Mouse (Mus musculus) limb, embryonic 13.5 days (tissue): ENCODE measurements at regions not wholly inside any gene's neighbourhood (a gene's known extent, or its start where the extent isn't known, plus 50 kb on each side); places are given as distances from the start of the nearest gene placed in this dataset.

Source experiments
- ATAC-seq: fragments of 200-750 bp; cut with Nextera tagmentation; 2 replicates; pipeline ENCODE4 v1.8.0; 2017; ENCODE audit warnings: low read depth, moderate number of reproducible peaks, moderate TSS enrichment; ENCODE audit not compliant: low FRiP score
- H3K27ac ChIP-seq: fragments of 300-500 bp; sonication (generic); 2 replicates; pipeline ENCODE4 v1.5.1; 2015; ENCODE audit warnings: inconsistent platforms, mild to moderate bottlenecking, moderate library complexity
- H3K27me3 ChIP-seq: fragments of 300-500 bp; sonication (generic); 2 replicates; pipeline ENCODE4 v1.6.1; 2015; ENCODE audit warnings: mild to moderate bottlenecking, inconsistent platforms
- H3K36me3 ChIP-seq: fragments of 300-500 bp; sonication (generic); 2 replicates; pipeline ENCODE4 v1.6.1; 2015; ENCODE audit warnings: inconsistent platforms, mild to moderate bottlenecking, moderate library complexity
- H3K4me1 ChIP-seq: fragments of 300-500 bp; sonication (generic); 2 replicates; pipeline ENCODE4 v1.6.1; 2015; ENCODE audit warnings: inconsistent platforms
- H3K4me2 ChIP-seq: fragments of 300-500 bp; sonication (generic); replicated peaks from 2 replicates; pipeline ENCODE4 v1.6.1; 2015; ENCODE audit warnings: inconsistent platforms, mild to moderate bottlenecking, moderate library complexity
- H3K4me3 ChIP-seq: fragments of 300-500 bp; sonication (generic); 2 replicates; pipeline ENCODE4 v1.5.1; 2015; ENCODE audit warnings: moderate library complexity, mild to moderate bottlenecking, inconsistent platforms
- H3K9ac ChIP-seq: fragments of 300-500 bp; sonication (generic); 2 replicates; pipeline ENCODE4 v1.6.1; 2015; ENCODE audit warnings: mild to moderate bottlenecking, inconsistent platforms
- H3K9me3 ChIP-seq: fragments of 300-500 bp; sonication (generic); 2 replicates; pipeline ENCODE4 v1.6.1; 2016; ENCODE audit warnings: inconsistent platforms
- WGBS: fragments of 180-500 bp; shearing (Covaris S2); methylation state at CpG from one replicate; pipeline ENCODE4 v1.1.7; 2015; 5-methylcytosine and 5-hydroxymethylcytosine counted together

DNA sequence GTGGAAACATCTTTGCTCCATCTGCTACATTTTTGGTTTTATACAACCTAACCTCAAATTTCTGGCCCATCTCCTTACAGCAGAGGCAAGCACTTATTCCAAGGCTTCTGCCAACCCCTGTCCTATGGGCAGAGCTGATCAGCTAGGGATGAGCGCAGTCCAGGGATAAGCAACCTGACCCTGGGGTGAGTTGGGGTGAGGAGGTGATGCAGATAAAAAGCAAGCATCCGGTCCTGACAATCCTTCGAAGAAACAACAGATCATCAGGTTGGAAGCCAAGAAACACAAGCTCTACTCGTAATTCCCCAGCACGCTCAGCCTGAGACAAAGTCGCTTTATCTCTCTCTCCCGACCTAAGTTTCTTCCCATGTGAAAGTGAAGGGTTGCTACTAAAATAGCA is 194.9 kb upstream of the Lyplal1 start:
- H3K4me3 ChIP-seq, result no peak overlapping the region
- H3K4me1 ChIP-seq, result peaks cover 22% of the 10 kb centered on the region
- no peak for ATAC-seq
- no peak overlapping the region; the same call in 1 of the 2 replicates for H3K27ac ChIP-seq
- no peaks in the 10 kb centered on the region for H3K9me3 ChIP-seq
- no peaks in the 10 kb centered on the region for H3K36me3 ChIP-seq
- H3K4me2 ChIP-seq, result no peak overlapping the region
- no peaks in the 10 kb centered on the region for H3K27me3 ChIP-seq
- H3K9ac ChIP-seq, result no peak overlapping the region
- 66% methylated on average over 7 of the region's 7 CpGs for WGBS

DNA sequence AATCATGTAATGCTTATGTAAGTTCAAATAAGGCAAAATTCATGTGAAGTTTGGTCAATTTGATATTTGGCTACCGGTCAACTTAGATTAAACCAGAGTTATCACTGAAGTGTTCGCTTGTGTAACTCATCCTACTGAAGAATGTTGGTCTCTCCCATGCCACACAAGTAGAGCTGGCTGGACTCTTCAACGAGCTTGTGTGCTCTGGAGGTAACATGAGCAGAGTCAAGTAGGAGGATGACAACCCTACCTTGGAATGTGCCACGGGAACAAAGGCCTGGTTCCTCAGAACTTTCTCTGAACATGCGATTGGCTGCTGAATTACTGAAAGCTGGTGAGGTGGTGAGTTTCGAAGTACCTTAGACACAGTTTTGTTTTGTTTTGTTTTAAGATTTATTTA is 190.5 kb upstream of the Lyplal1 start:
- H3K9me3 ChIP-seq, result no peaks in the 10 kb centered on the region
- ATAC-seq, result no peak
- H3K27ac ChIP-seq, result no peak overlapping the region
- H3K9ac ChIP-seq, result no peak overlapping the region
- 80% methylated on average over 6 of the region's 6 CpGs for WGBS
- no peak overlapping the region for H3K4me3 ChIP-seq
- no peak overlapping the region for H3K4me2 ChIP-seq
- H3K27me3 ChIP-seq, result no peaks in the 10 kb centered on the region
- H3K4me1 ChIP-seq, result peaks cover 15% of the 10 kb centered on the region
- no peaks in the 10 kb centered on the region for H3K36me3 ChIP-seq

DNA sequence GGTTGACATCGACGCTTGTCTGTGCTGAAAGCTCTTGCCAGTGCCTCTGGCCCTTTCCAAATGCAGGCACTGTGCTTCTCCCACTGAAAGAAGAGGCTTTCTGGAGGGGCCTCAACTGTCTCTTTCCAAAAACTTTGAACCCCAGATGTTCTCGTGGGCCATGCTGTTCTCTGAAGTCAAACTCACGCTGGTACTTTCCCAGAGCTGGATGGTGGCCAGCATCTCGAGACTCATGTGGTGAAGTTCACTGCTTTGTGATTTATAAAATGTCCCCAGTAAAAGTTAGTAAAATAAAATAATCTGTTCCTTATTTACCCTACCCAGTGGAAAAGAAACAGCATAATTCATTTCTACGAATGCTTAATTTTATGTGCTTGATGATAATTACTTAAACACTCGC is 180.4 kb upstream of the Lyplal1 start:
- Histone ChIP-seq H3K27ac (no peak overlapping the region), H3K4me1 (peaks cover 6% of the 10 kb centered on the region; the same call in 1 of the 2 replicates), H3K4me2 (no peak overlapping the region), H3K27me3 (no peaks in the 10 kb centered on the region), H3K36me3 (no peaks in the 10 kb centered on the region), H3K9me3 (no peaks in the 10 kb centered on the region), H3K9ac (no peak overlapping the region), H3K4me3 (no peak overlapping the region)
- 64% methylated on average over 7 of the region's 7 CpGs for WGBS
- ATAC-seq, result no peak

DNA sequence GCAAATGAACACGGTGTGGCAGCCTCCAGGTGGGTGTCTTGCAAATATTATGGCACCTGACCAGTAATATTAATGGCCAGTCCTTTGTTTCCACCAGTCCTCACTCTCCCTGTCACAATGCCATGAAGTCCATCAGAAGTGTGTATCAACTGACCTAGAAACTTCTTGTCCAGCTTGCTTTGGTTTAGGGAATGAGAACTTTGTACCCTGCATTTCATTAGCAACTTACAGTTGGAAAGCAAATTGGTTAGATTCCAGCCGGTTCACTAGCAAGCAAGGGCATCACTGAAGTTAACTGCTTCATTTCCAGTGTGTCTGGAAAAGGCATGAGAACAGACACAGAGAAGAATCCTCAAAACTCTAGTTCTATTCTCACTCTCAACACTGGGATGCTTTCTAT is 178.1 kb upstream of the Lyplal1 start:
- Histone ChIP-seq H3K4me1 (peaks cover 6% of the 10 kb centered on the region; the same call in 1 of the 2 replicates), H3K9ac (no peak overlapping the region), H3K27me3 (no peaks in the 10 kb centered on the region), H3K4me2 (no peak overlapping the region), H3K9me3 (no peaks in the 10 kb centered on the region), H3K4me3 (no peak overlapping the region), H3K36me3 (no peaks in the 10 kb centered on the region), H3K27ac (no peak overlapping the region)
- ATAC-seq, result no peak
- 43% methylated on average over 2 of the region's 2 CpGs for WGBS

DNA sequence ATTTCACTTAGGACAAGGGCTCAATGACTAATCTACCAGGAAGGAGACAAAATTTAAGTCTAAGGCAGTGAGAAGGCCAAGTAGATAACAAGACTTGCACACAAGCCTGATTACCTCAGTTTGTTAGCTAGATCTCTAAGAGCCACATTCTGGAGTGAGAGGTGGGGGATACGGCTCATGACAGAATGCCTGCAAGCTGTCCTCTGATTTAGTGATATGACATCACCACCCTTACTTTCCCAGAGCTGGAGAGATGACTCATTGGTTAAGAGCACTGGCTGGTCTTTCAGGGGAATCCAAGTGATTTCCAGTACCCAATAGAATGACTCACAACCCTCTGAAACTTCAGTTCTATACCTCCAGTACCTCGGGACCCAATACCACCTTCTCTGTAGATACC is 177.5 kb upstream of the Lyplal1 start:
- Histone ChIP-seq H3K36me3 (no peaks in the 10 kb centered on the region), H3K9me3 (no peaks in the 10 kb centered on the region), H3K4me3 (no peak overlapping the region), H3K4me2 (no peak overlapping the region), H3K27ac (no peak overlapping the region), H3K9ac (no peak overlapping the region), H3K4me1 (peaks cover 6% of the 10 kb centered on the region; the same call in 1 of the 2 replicates), H3K27me3 (no peaks in the 10 kb centered on the region)
- 67% methylated on average over 2 of the region's 2 CpGs for WGBS
- ATAC-seq, result no peak

DNA sequence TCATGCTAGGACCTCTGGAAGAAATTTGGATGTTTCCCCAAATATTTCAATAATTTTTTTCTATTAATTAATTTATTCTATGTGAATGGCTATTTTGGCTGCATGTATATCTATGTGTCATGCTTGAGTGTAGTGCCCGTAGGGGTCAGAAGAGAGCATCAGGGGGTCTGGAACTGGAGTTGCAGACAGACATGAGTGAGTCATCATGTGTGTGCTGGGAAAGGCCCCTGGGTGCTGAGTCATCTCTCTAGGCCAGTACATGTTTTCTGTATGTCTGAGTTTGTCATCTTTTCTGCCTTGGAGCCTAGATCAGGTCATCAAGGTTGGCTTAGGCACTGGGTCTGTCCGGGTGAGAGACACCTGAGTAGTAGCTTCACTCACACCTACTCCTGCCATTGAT is 172.0 kb upstream of the Lyplal1 start:
- Histone ChIP-seq H3K9ac (no peak overlapping the region), H3K4me2 (no peak overlapping the region), H3K9me3 (no peaks in the 10 kb centered on the region), H3K27me3 (no peaks in the 10 kb centered on the region), H3K4me3 (no peak overlapping the region), H3K27ac (no peak overlapping the region), H3K4me1 (no peaks in the 10 kb centered on the region; the same call in 1 of the 2 replicates), H3K36me3 (no peaks in the 10 kb centered on the region)
- ATAC-seq, result no peak
- WGBS, result 82% methylated on average over 2 of the region's 2 CpGs

DNA sequence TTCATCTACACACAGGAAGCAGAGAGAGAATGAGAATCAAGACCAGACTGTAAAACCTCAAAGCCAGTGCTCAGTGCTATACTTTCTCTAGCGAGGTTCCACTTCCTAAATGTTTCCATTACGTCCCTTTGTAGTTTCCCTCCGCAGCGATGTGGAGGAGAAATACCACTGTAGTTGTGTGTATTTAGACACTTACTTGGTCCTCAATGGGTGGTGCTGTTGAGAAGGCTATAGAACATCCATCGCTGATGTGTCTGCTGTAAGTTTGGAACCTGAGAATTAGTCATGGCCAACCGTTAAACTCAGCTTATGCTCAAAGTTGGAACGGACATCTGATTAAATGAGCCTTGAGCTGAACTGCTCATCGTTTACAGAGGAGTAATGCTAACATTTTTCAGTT is 170.7 kb upstream of the Lyplal1 start:
- no peak overlapping the region for H3K27ac ChIP-seq
- WGBS, result 75% methylated on average over 8 of the region's 8 CpGs
- H3K27me3 ChIP-seq, result no peaks in the 10 kb centered on the region
- no peak overlapping the region for H3K9ac ChIP-seq
- no peak overlapping the region for H3K4me2 ChIP-seq
- H3K36me3 ChIP-seq, result no peaks in the 10 kb centered on the region
- no peak overlapping the region for H3K4me3 ChIP-seq
- no peaks in the 10 kb centered on the region for H3K9me3 ChIP-seq
- no peak for ATAC-seq
- no peaks in the 10 kb centered on the region; the same call in 1 of the 2 replicates for H3K4me1 ChIP-seq

DNA sequence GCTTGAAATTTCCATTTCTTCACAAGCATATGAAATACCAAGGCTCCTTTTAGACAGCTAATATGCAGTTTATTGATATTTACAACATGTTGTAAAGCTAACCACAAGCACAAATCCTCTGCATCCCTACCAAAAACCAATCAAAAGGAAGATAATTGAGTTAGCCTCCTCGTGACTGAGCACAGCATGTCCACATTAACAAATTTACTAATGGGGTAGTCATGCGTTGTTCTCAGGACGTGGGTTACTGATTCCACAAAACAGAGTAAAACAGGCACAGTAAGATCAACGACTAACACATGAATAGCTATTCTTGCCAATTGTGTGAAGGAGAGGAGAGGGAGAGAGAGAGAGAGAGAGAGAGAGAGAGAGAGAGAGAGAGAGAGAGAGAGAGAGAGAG is 169.3 kb upstream of the Lyplal1 start:
- Histone ChIP-seq H3K36me3 (no peaks in the 10 kb centered on the region), H3K9ac (no peak overlapping the region), H3K4me3 (no peak overlapping the region), H3K4me1 (no peaks in the 10 kb centered on the region; the same call in 1 of the 2 replicates), H3K27me3 (no peaks in the 10 kb centered on the region), H3K4me2 (no peak overlapping the region), H3K9me3 (no peaks in the 10 kb centered on the region), H3K27ac (no peak overlapping the region)
- 39% methylated on average over 4 of the region's 4 CpGs for WGBS
- ATAC-seq, result no peak

DNA sequence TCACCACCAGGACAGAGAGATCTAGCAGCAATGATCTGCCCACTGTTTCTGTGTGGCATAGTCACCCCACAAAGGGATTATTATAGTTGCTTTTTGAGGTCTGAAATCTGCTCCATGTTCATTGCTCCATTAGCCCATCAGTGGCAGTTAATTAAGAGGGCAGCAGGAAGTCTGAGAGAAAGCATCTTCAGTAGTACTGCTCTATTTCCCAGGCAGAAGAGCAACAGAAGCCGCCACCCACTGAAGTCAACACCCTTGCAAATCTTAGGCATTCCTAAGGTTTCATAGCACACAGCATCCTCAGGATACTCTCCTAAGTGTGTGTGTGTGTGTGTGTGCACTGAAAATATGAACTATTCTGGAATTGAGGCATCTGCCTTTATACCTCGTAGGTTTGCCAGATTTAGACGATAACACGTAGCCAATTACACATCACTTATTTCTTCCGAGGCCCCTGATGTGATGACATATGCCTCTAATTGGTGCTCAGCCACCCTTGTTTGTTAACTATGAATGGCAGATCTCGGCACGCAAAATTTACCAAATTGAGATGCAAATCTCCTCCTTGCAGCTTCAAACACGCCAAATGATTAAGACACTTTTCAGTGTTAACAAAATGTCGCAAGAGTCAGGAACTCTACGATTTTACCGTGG is 161.0 kb upstream of the Lyplal1 start:
- Histone ChIP-seq H3K27ac (no peak overlapping the region), H3K27me3 (no peaks in the 10 kb centered on the region), H3K9me3 (no peaks in the 10 kb centered on the region), H3K4me1 (no peaks in the 10 kb centered on the region), H3K4me2 (no peak overlapping the region), H3K9ac (no peak overlapping the region), H3K36me3 (no peaks in the 10 kb centered on the region), H3K4me3 (no peak overlapping the region)
- WGBS, result 75% methylated on average over 11 of the region's 11 CpGs
- ATAC-seq, result no peak

DNA sequence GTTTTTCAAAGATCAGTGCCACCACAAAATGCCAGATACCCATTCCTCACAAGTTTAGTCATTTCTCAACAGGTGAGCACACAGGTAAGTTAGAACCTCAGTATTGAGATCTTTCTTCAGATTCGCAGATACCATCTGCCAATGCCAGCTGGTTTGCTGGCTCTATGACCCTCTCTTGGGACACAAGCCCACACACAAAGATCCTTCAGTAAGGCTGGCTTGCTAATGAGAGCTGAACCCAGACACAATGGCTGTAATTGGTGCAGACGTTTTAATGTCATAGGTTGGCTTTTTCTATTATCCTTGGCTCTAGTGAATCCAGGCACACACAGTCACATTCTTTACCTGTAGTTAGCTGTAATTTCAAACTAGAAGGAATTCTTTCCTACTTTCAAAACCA is 154.3 kb upstream of the Lyplal1 start:
- 53% methylated on average over 2 of the region's 2 CpGs for whole genome bisulfite sequencing
- no peak overlapping the region for H3K4me3 ChIP-seq
- 0 out of 2 replicates have a peak, but pooled peaks cover 1% of the 10 kb centered on the region for H3K9me3 ChIP-seq
- no peak overlapping the region for H3K4me2 ChIP-seq
- H3K27ac ChIP-seq, result no peak overlapping the region
- H3K9ac ChIP-seq, result no peak overlapping the region
- H3K36me3 ChIP-seq, result no peaks in the 10 kb centered on the region
- ATAC-seq, result no peak
- H3K27me3 ChIP-seq, result no peaks in the 10 kb centered on the region
- peaks cover 17% of the 10 kb centered on the region for H3K4me1 ChIP-seq

DNA sequence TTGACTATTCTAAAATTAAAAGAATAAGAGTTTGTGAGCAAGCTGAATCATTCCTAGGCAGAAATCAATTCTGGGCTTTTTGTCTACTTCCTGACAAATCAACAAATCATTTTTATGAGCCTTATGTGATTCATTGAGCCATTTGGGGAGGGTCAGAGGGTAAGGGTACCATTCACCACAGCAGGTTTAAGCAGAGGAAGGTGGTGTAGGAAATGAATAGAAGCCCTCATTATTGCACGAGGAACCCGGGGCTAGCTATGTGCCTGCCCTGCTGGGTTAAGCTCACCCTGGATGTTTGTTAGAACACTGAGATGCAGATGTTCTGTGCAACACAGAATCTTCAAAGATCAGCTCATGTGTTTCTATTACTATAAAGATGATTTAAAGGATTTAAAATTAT is 150.2 kb upstream of the Lyplal1 start:
- no peak overlapping the region for H3K9ac ChIP-seq
- WGBS, result 5% methylated on average over 2 of the region's 2 CpGs
- H3K4me1 ChIP-seq, result peaks cover 24% of the 10 kb centered on the region
- no peak for ATAC-seq
- no peak overlapping the region for H3K27ac ChIP-seq
- no peaks in the 10 kb centered on the region for H3K27me3 ChIP-seq
- no peaks in the 10 kb centered on the region for H3K36me3 ChIP-seq
- H3K4me3 ChIP-seq, result no peak overlapping the region
- H3K4me2 ChIP-seq, result no peak overlapping the region
- H3K9me3 ChIP-seq, result 0 out of 2 replicates have a peak, but pooled peaks cover 4% of the 10 kb centered on the region

DNA sequence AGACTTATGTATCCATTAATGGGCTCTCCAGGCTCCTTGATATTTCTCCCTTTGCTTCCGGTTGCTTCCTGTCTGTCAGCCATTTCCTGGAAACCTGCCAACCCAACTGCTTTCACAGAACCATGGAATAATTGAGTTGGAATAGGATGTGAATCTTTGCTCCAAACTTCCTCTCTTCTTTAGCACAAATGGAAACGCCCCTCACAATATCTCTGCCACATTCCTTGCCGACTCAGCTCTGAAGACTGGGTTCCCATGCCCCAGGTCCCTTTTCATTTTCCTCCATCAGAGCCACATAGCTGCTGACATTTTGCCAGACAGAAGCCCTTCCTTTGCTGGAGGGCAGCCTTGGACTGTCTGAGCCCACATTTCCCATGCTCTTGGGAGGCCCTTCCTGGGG is 147.5 kb upstream of the Lyplal1 start:
- no peak overlapping the region for H3K9ac ChIP-seq
- H3K27ac ChIP-seq, result no peak overlapping the region; the same call in 1 of the 2 replicates
- ATAC-seq, result no peak
- H3K36me3 ChIP-seq, result no peaks in the 10 kb centered on the region
- no peak overlapping the region for H3K4me3 ChIP-seq
- H3K4me2 ChIP-seq, result no peak overlapping the region
- H3K9me3 ChIP-seq, result 0 out of 2 replicates have a peak, but pooled peaks cover 4% of the 10 kb centered on the region
- 43% methylated on average over 3 of the region's 3 CpGs for WGBS
- H3K4me1 ChIP-seq, result peaks cover 27% of the 10 kb centered on the region
- H3K27me3 ChIP-seq, result no peaks in the 10 kb centered on the region

DNA sequence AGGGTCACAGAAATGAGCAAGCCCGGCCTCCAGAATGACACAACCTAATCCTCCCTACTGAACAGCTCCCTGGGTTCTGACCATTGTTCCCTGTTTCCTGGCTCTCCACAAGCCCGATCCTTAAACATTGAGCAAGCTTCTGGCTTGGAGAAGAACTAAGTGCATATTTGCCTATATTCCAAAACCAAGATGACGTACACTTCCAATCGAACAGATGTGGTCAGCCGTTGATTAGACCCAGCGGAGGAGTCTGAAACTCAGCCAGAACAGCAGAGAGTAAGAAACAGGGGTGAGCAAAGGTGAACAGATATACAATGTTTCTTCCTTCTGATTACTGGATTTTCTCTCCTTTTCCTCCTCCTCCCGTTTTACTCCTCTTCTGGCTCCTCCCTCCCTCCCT is 146.8 kb upstream of the Lyplal1 start:
- H3K4me3 ChIP-seq, result no peak overlapping the region
- no peak for ATAC-seq
- H3K9ac ChIP-seq, result no peak overlapping the region
- no peaks in the 10 kb centered on the region for H3K27me3 ChIP-seq
- 0 out of 2 replicates have a peak, but pooled peaks cover 4% of the 10 kb centered on the region for H3K9me3 ChIP-seq
- 63% methylated on average over 7 of the region's 7 CpGs for WGBS
- H3K27ac ChIP-seq, result no peak overlapping the region
- H3K36me3 ChIP-seq, result no peaks in the 10 kb centered on the region
- H3K4me1 ChIP-seq, result peaks cover 27% of the 10 kb centered on the region
- no peak overlapping the region for H3K4me2 ChIP-seq
